Mouse (Mus musculus): ENCODE data around the gene Ovol1. TPM values are rescaled to one million over a fixed set of nuclear protein-coding genes. Genes with fewer than 3 reads are reported as not detected.

The Ovol1 gene
- polyA plus RNA-seq, 1 experiment from 2014 or later: 0.16 TPM

DNA sequence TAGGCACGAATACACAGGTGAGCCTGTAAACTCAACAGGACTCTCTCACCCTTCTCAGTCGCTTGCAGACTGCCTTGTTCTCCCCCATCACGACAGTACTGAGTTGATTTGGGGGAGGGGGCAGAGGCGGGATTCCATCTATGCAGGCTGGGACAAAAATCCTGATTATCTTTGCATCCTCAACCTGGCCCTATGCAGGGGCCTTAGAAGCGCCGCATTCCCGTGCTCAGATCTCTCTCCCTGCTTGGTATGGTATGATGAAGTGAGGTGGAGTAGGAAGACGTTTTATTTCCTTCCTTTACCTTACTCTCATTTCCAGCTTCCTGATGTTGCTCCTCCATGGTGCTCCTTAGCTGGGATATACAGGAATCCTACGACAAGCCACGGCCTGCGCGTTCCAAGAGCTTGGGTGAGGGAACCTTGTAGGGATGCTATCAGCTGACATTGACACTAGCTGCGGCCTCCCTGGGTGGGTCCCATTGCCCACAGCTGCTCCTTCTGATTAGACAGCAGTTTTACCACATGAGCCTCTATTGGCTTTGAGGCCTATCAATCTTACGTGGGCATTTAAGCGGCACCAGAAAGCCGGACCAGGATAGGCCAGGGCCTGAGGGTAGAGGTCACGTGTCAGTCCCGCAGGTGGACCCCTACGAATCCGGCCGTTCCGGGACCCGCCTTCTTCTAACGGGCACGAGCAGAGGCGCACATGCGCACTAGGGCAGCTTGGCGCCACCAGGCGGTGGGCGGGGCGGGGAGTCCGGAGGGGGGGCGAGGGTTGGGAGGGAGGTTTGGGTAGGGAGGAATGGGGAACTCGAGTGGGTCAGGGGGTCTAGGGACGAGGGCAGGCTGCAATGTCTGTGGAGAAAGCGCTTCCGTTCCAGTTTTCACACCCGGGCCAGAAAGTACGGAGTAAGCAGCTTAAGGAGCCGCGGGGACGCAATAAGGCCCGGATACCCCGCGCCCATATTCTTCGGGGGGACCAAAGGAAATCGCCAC, 50.1 kb downstream of the Ovol1 start, which contains the start of gene Snx32:
Snx32 (minus strand) TSS at position 508 of the 996 bp plus-strand sequence.
- H3K9me3 ChIP-seq (replicated peaks): peaks cover 11% of the 10 kb centered on the region; the same call in 1 of the 2 replicates
- H3K4me1 ChIP-seq: peaks cover 22% of the 10 kb centered on the region
- H3K36me3 ChIP-seq: no peaks in the 10 kb centered on the region
- DNase-seq (ENCODE audit: low spot score): peak; percentile 94
- H3K27ac ChIP-seq (replicated peaks): peak within 1 kb of the TSS; percentile 87
- peaks cover 7% of the 10 kb centered on the region; the same call in 1 of the 2 replicates for H3K27me3 ChIP-seq (ENCODE audit: low read depth, poor library complexity, severe bottlenecking)
- 3% methylated on average over 47 of the region's 47 CpGs for WGBS
- peak within 1 kb of the TSS; percentile 60 for H3K4me3 ChIP-seq

DNA sequence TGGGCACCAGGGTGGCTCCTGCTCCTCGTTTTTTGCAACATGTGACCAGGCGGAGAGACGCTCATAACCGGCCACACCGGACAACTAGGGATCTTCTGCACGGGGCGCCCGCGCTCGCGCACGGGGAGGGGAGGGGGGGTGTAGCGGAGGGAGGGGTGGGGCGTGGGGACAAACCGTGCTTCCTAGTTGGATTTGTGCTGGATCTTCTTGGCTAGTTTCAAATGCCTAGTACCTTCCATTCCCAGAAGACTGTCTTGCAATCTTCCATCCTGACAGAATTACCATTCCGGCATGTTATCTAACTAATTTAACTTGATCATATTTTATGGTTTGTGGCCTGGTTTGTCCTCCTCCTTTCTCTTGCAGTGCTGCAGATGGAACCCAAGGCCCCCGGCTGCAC, 56.8 kb downstream of the Ovol1 start, which contains the start of gene 1700020D05Rik:
1700020D05Rik (minus strand) TSS at position 101 of the 400 bp plus-strand sequence.
- 48% methylated on average over 17 of the region's 17 CpGs for WGBS
- no peak within 1 kb of the TSS for H3K4me3 ChIP-seq
- peaks cover 7% of the 10 kb centered on the region; the same call in 1 of the 2 replicates for H3K9me3 ChIP-seq (replicated peaks)
- 0 out of 2 replicates have a peak, but pooled peaks cover 6% of the 10 kb centered on the region for H3K36me3 ChIP-seq
- DNase-seq (ENCODE audit: low spot score): no peak
- no peak within 1 kb of the TSS for H3K27ac ChIP-seq (replicated peaks)
- H3K27me3 ChIP-seq (ENCODE audit: low read depth, poor library complexity, severe bottlenecking): no peaks in the 10 kb centered on the region
- H3K4me1 ChIP-seq: 0 out of 2 replicates have a peak, but pooled peaks cover 2% of the 10 kb centered on the region

DNA sequence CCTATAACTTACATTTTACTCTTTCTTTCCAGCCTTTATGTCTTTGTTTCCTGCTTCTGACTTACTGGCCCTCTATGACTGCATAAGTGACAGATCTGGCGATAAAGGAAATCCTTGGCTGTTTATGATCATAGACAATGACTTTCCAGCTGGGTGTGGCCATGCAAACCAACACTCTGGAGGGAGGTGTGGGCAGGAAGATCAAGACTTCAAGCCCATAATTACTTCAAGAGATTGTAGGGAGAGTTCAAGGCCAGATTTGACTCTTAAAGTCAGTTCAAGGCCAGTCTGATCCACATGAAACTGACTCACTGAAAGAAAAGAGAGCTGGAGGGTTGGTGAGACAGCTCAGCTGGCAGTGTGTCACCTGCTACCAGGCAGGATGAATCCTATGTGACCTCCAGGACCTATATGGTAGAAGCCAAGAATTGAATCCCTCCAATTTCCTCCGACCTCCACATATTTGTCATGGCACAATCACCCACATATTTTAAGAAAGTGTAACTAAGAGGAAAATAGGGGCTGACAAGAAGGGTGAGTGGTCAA, 60.0 kb downstream of the Ovol1 start:
- WGBS: 94% methylated on average over 2 of the region's 2 CpGs
- no peaks in the 10 kb centered on the region for H3K27me3 ChIP-seq (ENCODE audit: low read depth, poor library complexity, severe bottlenecking)
- peaks cover 33% of the 10 kb centered on the region for H3K36me3 ChIP-seq
- no peak overlapping the region for H3K4me3 ChIP-seq
- DNase-seq (ENCODE audit: low spot score): no peak
- no peak overlapping the region for H3K27ac ChIP-seq (replicated peaks)
- 0 out of 2 replicates have a peak, but pooled peaks cover 2% of the 10 kb centered on the region for H3K4me1 ChIP-seq
- no peaks in the 10 kb centered on the region for H3K9me3 ChIP-seq (replicated peaks)

Other genes with a start within 250 kb of the Ovol1 start
- gene Catsper1, start 224.9 kb downstream of the Ovol1 start, polyA plus RNA-seq (2016; fragmentation: Nextera tagmentation; extraction: Ambion mirVana): not detected in 2 replicates
- 0.67 TPM in 1 of 2 replicates, not detected in the other for gene Cst6, start 211.1 kb downstream of the Ovol1 start, polyA plus RNA-seq (2016; fragmentation: Nextera tagmentation; extraction: Ambion mirVana)
- 86.9 and 89.4 TPM in 2 replicates for gene Eif1ad, start 193.9 kb downstream of the Ovol1 start, polyA plus RNA-seq (2016; fragmentation: Nextera tagmentation; extraction: Ambion mirVana)
- 575 and 616 TPM in 2 replicates for gene Banf1, start 193.5 kb downstream of the Ovol1 start, polyA plus RNA-seq (2016; fragmentation: Nextera tagmentation; extraction: Ambion mirVana)
- 88.2 and 96.2 TPM in 2 replicates for gene Sart1, start 171.9 kb downstream of the Ovol1 start, polyA plus RNA-seq (2016; fragmentation: Nextera tagmentation; extraction: Ambion mirVana)
- 0.39 TPM in 1 of 2 replicates, not detected in the other for gene Tsga10ip, start 158.1 kb downstream of the Ovol1 start, polyA plus RNA-seq (2016; fragmentation: Nextera tagmentation; extraction: Ambion mirVana)
- gene Drap1, start 135.7 kb downstream of the Ovol1 start, polyA plus RNA-seq (2016; fragmentation: Nextera tagmentation; extraction: Ambion mirVana): 221 and 228 TPM in 2 replicates
- 45.1 and 48.5 TPM in 2 replicates for gene AI837181, start 135.5 kb downstream of the Ovol1 start, polyA plus RNA-seq (2016; fragmentation: Nextera tagmentation; extraction: Ambion mirVana)
- not detected in 2 replicates for gene Fosl1, start 113.1 kb downstream of the Ovol1 start, polyA plus RNA-seq (2016; fragmentation: Nextera tagmentation; extraction: Ambion mirVana)
- gene Ccdc85b, start 102.8 kb downstream of the Ovol1 start, polyA plus RNA-seq (2016; fragmentation: Nextera tagmentation; extraction: Ambion mirVana): 5.5 and 6.0 TPM in 2 replicates
- gene Fibp, start 100.0 kb downstream of the Ovol1 start, polyA plus RNA-seq (2016; fragmentation: Nextera tagmentation; extraction: Ambion mirVana): 98.0 and 111 TPM in 2 replicates
- gene Ctsw, start 92.1 kb downstream of the Ovol1 start, polyA plus RNA-seq (2016; fragmentation: Nextera tagmentation; extraction: Ambion mirVana): 1.7 and 2.7 TPM in 2 replicates
- gene Efemp2, start 86.7 kb downstream of the Ovol1 start, polyA plus RNA-seq (2016; fragmentation: Nextera tagmentation; extraction: Ambion mirVana): 67.6 and 69.1 TPM in 2 replicates
- 41.3 and 47.0 TPM in 2 replicates for gene Mus81, start 72.2 kb downstream of the Ovol1 start, polyA plus RNA-seq (2016; fragmentation: Nextera tagmentation; extraction: Ambion mirVana)
- 3,131 and 3,331 TPM in 2 replicates for gene Cfl1, start 70.2 kb downstream of the Ovol1 start, polyA plus RNA-seq (2016; fragmentation: Nextera tagmentation; extraction: Ambion mirVana)
- not detected in 2 replicates for gene 1700020D05Rik, start 56.9 kb downstream of the Ovol1 start, polyA plus RNA-seq (2016; fragmentation: Nextera tagmentation; extraction: Ambion mirVana)
- gene Snx32, start 50.1 kb downstream of the Ovol1 start, polyA plus RNA-seq (2016; fragmentation: Nextera tagmentation; extraction: Ambion mirVana): 9.6 and 15.3 TPM in 2 replicates
- 1.6 and 2.3 TPM in 2 replicates for gene Ap5b1, start 7.4 kb upstream of the Ovol1 start, polyA plus RNA-seq (2016; fragmentation: Nextera tagmentation; extraction: Ambion mirVana)
- gene Rnaseh2c, start 41.2 kb upstream of the Ovol1 start, polyA plus RNA-seq (2016; fragmentation: Nextera tagmentation; extraction: Ambion mirVana): 186 and 200 TPM in 2 replicates
- 65.6 and 74.8 TPM in 2 replicates for gene Kat5, start 49.6 kb upstream of the Ovol1 start, polyA plus RNA-seq (2016; fragmentation: Nextera tagmentation; extraction: Ambion mirVana)
- 28.7 and 31.2 TPM in 2 replicates for gene Rela, start 76.8 kb upstream of the Ovol1 start, polyA plus RNA-seq (2016; fragmentation: Nextera tagmentation; extraction: Ambion mirVana)
- 22.3 and 22.9 TPM in 2 replicates for gene Sipa1, start 103.1 kb upstream of the Ovol1 start, polyA plus RNA-seq (2016; fragmentation: Nextera tagmentation; extraction: Ambion mirVana)
- 28.7 and 29.9 TPM in 2 replicates for gene Map3k11, start 128.1 kb upstream of the Ovol1 start, polyA plus RNA-seq (2016; fragmentation: Nextera tagmentation; extraction: Ambion mirVana)
- gene Pcnx3, start 128.3 kb upstream of the Ovol1 start, polyA plus RNA-seq (2016; fragmentation: Nextera tagmentation; extraction: Ambion mirVana): 22.8 and 25.6 TPM in 2 replicates
- 0.20 TPM in 1 of 2 replicates, not detected in the other for gene Kcnk7, start 143.7 kb upstream of the Ovol1 start, polyA plus RNA-seq (2016; fragmentation: Nextera tagmentation; extraction: Ambion mirVana)
- gene Ehbp1l1, start 165.7 kb upstream of the Ovol1 start, polyA plus RNA-seq (2016; fragmentation: Nextera tagmentation; extraction: Ambion mirVana): 9.3 and 9.5 TPM in 2 replicates
- gene Fam89b, start 169.0 kb upstream of the Ovol1 start, polyA plus RNA-seq (2016; fragmentation: Nextera tagmentation; extraction: Ambion mirVana): 141 and 160 TPM in 2 replicates
- gene Ltbp3, start 180.3 kb upstream of the Ovol1 start, polyA plus RNA-seq (2016; fragmentation: Nextera tagmentation; extraction: Ambion mirVana): 2.9 and 3.1 TPM in 2 replicates
- 68.3 and 71.3 TPM in 2 replicates for gene Scyl1, start 210.8 kb upstream of the Ovol1 start, polyA plus RNA-seq (2016; fragmentation: Nextera tagmentation; extraction: Ambion mirVana)

All from midbrain, embryonic 10.5 days (tissue).